Mouse (Mus musculus) adrenal gland, adult 10 weeks (tissue): ENCODE measurements around the gene Vmn2r6. TPM values are rescaled to one million over a fixed set of nuclear protein-coding genes. Genes with fewer than 3 reads are reported as not detected.

Experiments used
- polyA plus RNA-seq: library from polyadenylated mRNA; stranded (reverse); fragments of 350-450 nt; fragmentation: Illumina TruSeq; extraction: RNeasy Lipid Tissue Mini Kit (QIAGEN cat#74804); gene quantifications from one replicate; pipeline ENCODE4 v1.2.3, GENCODE M21; 2014; ENCODE audit warnings: low read depth, low replicate concordance

Gene Vmn2r6
- not detected for polyA plus RNA-seq

GRCm38 (mm10) chr3:64565730-64566129 lies at the start of gene Vmn2r6:
TSS of gene Vmn2r6 (minus strand) at chr3:64565830.

GRCm38 (mm10) chr3:64509742-64510141 lies 55.9 kb downstream of the Vmn2r6 start, which contains the start of gene Vmn2r5:
TSS of gene Vmn2r5 (minus strand) at chr3:64509842.

Other genes starting within 250 kb of the Vmn2r6 start
- gene Vmn2r4, start 150.5 kb downstream of the Vmn2r6 start, polyA plus RNA-seq, result not detected
- gene Vmn2r5, start 56.0 kb downstream of the Vmn2r6 start, polyA plus RNA-seq, result not detected